Mouse (Mus musculus): ENCODE data around the gene Map3k5. TPM values are rescaled to one million over a fixed set of nuclear protein-coding genes. Genes with fewer than 3 reads are reported as not detected.

Gene Map3k5
- polyA plus RNA-seq, 1 experiment from 2014 or later, result 1.4 TPM

GRCm38 (mm10) chr10:20132933-20133652 lies 198.8 kb downstream of the Map3k5 start:
- no peak overlapping the region for H3K4me3 ChIP-seq (ENCODE audit: low read depth, low read length)
- H3K27ac ChIP-seq (ENCODE audit: low read depth), result no peak overlapping the region
- TF ChIP-seq EP300 (IDR thresholded peaks at IDR 0.05; ENCODE audit: low read depth) (no peak), CTCF (IDR thresholded peaks at IDR 0.05; ENCODE audit: low read depth) (no peak)
- ATAC-seq, result peak; percentile 78
- peaks cover 6% of the 10 kb centered on the region; the same call in 1 of the 2 replicates for H3K4me1 ChIP-seq (ENCODE audit: insufficient read depth)
- no peaks in the 10 kb centered on the region for H3K27me3 ChIP-seq (ENCODE audit: insufficient read depth, low read length)
- DNase-seq, result no peak
- no peaks in the 10 kb centered on the region for H3K9me3 ChIP-seq (ENCODE audit: low read length)
- H3K4me2 ChIP-seq (ENCODE audit: low read depth, low read length), result no peak overlapping the region
- H3K36me3 ChIP-seq (replicated peaks; ENCODE audit: insufficient read depth, low read length), result peaks cover 16% of the 10 kb centered on the region
- no peak overlapping the region for H3K9ac ChIP-seq (replicated peaks)
- 39% methylated on average over 12 of the region's 12 CpGs for WGBS (ENCODE audit: insufficient replicate concordance)

GRCm38 (mm10) chr10:20135350-20136058 lies 201.2 kb downstream of the Map3k5 start:
- no peak overlapping the region for H3K4me2 ChIP-seq (ENCODE audit: low read depth, low read length)
- no peak overlapping the region for H3K27ac ChIP-seq (ENCODE audit: low read depth)
- H3K36me3 ChIP-seq (replicated peaks; ENCODE audit: insufficient read depth, low read length), result peaks cover 19% of the 10 kb centered on the region
- H3K4me1 ChIP-seq (ENCODE audit: insufficient read depth), result peaks cover 6% of the 10 kb centered on the region; the same call in 1 of the 2 replicates
- no peak for DNase-seq
- H3K9ac ChIP-seq (replicated peaks), result no peak overlapping the region
- peak; percentile 57; the same call in 1 of the 2 replicates for TF ChIP-seq EP300 (IDR thresholded peaks at IDR 0.05; ENCODE audit: low read depth)
- TF ChIP-seq CTCF (IDR thresholded peaks at IDR 0.05; ENCODE audit: low read depth), result no peak
- no peaks in the 10 kb centered on the region for H3K27me3 ChIP-seq (ENCODE audit: insufficient read depth, low read length)
- WGBS (ENCODE audit: insufficient replicate concordance), result 33% methylated on average over 15 of the region's 15 CpGs
- peak; percentile 48 for ATAC-seq
- H3K9me3 ChIP-seq (ENCODE audit: low read length), result no peaks in the 10 kb centered on the region
- H3K4me3 ChIP-seq (ENCODE audit: low read depth, low read length), result no peak overlapping the region

- no peak for ATAC-seq
- 87% methylated on average over 1 of the region's 1 CpGs for WGBS (ENCODE audit: insufficient replicate concordance)
- H3K27ac ChIP-seq (ENCODE audit: low read depth), result no peak overlapping the region
Measured at GRCm38 (mm10) chr10:20136505-20136904, 202.2 kb downstream of the Map3k5 start.

GRCm38 (mm10) chr10:20141376-20141775 lies 207.1 kb downstream of the Map3k5 start:
- peak; percentile 41 for DNase-seq
- Histone ChIP-seq H3K36me3 (replicated peaks; ENCODE audit: insufficient read depth, low read length) (peaks cover 15% of the 10 kb centered on the region), H3K4me3 (ENCODE audit: low read depth, low read length) (no peak overlapping the region), H3K27ac (ENCODE audit: low read depth) (peak overlapping the region; percentile 45), H3K9me3 (ENCODE audit: low read length) (no peaks in the 10 kb centered on the region), H3K4me2 (ENCODE audit: low read depth, low read length) (no peak overlapping the region), H3K4me1 (ENCODE audit: insufficient read depth) (no peaks in the 10 kb centered on the region), H3K9ac (replicated peaks) (0 out of 2 replicates have a peak overlapping the region, but pooled peaks have one; percentile 21), H3K27me3 (ENCODE audit: insufficient read depth, low read length) (no peaks in the 10 kb centered on the region)
- 60% methylated on average over 17 of the region's 17 CpGs for WGBS (ENCODE audit: insufficient replicate concordance)
- no peak for TF ChIP-seq CTCF (IDR thresholded peaks at IDR 0.05; ENCODE audit: low read depth)
- TF ChIP-seq EP300 (IDR thresholded peaks at IDR 0.05; ENCODE audit: low read depth), result no peak
- peak; percentile 82 for ATAC-seq

More at GRCm38 (mm10) chr10:20136505-20136904, 202.2 kb downstream of the Map3k5 start:
- Histone ChIP-seq H3K36me3 (replicated peaks; ENCODE audit: insufficient read depth, low read length) (peaks cover 19% of the 10 kb centered on the region), H3K27me3 (ENCODE audit: insufficient read depth, low read length) (no peaks in the 10 kb centered on the region), H3K9ac (replicated peaks) (no peak overlapping the region), H3K4me2 (ENCODE audit: low read depth, low read length) (no peak overlapping the region), H3K4me1 (ENCODE audit: insufficient read depth) (peaks cover 6% of the 10 kb centered on the region; the same call in 1 of the 2 replicates), H3K4me3 (ENCODE audit: low read depth, low read length) (no peak overlapping the region), H3K9me3 (ENCODE audit: low read length) (no peaks in the 10 kb centered on the region)
- no peak for TF ChIP-seq EP300 (IDR thresholded peaks at IDR 0.05; ENCODE audit: low read depth)
- TF ChIP-seq CTCF (IDR thresholded peaks at IDR 0.05; ENCODE audit: low read depth), result no peak
- DNase-seq, result no peak

GRCm38 (mm10) chr10:20148130-20148772 lies 214.0 kb downstream of the Map3k5 start, which contains the start of gene Map7:
TSS of gene Map7 (plus strand) at chr10:20148471.
- peak within 1 kb of the TSS; percentile 78 for H3K27ac ChIP-seq (ENCODE audit: low read depth)

More at GRCm38 (mm10) chr10:20148130-20148772, 214.0 kb downstream of the Map3k5 start, which contains the start of gene Map7:
- no peak for DNase-seq
- peak within 1 kb of the TSS; percentile 98 for H3K4me2 ChIP-seq (ENCODE audit: low read depth, low read length)
- no peaks in the 10 kb centered on the region for H3K9me3 ChIP-seq (ENCODE audit: low read length)
- H3K4me3 ChIP-seq (ENCODE audit: low read depth, low read length), result peak within 1 kb of the TSS; percentile 84
- peak within 1 kb of the TSS; percentile 88 for H3K9ac ChIP-seq (replicated peaks)
- peaks cover 4% of the 10 kb centered on the region for H3K36me3 ChIP-seq (replicated peaks; ENCODE audit: insufficient read depth, low read length)
- WGBS (ENCODE audit: insufficient replicate concordance), result 4% methylated on average over 51 of the region's 51 CpGs
- no peak; the same call in 1 of the 2 replicates for ATAC-seq
- H3K4me1 ChIP-seq (ENCODE audit: insufficient read depth), result peaks cover 3% of the 10 kb centered on the region
- 0 out of 2 replicates have a peak, but pooled peaks cover 8% of the 10 kb centered on the region for H3K27me3 ChIP-seq (ENCODE audit: insufficient read depth, low read length)
- TF ChIP-seq CTCF (IDR thresholded peaks at IDR 0.05; ENCODE audit: low read depth) (no peak), EP300 (IDR thresholded peaks at IDR 0.05; ENCODE audit: low read depth) (no peak)
